Mouse (Mus musculus): ENCODE results near the gene March9.

March9 gene

GRCm38 (mm10) chr10:127059968-127060916, at the start of gene March9:
March9 (minus strand) TSS chr10:127060184.
- in situ Hi-C loops (cut with MboI, MseI): no loop called here

GRCm38 (mm10) chr10:127108262-127108583, 48.2 kb upstream of the March9 start:
- in situ Hi-C loops (cut with MboI, MseI): no loop called here

DNA sequence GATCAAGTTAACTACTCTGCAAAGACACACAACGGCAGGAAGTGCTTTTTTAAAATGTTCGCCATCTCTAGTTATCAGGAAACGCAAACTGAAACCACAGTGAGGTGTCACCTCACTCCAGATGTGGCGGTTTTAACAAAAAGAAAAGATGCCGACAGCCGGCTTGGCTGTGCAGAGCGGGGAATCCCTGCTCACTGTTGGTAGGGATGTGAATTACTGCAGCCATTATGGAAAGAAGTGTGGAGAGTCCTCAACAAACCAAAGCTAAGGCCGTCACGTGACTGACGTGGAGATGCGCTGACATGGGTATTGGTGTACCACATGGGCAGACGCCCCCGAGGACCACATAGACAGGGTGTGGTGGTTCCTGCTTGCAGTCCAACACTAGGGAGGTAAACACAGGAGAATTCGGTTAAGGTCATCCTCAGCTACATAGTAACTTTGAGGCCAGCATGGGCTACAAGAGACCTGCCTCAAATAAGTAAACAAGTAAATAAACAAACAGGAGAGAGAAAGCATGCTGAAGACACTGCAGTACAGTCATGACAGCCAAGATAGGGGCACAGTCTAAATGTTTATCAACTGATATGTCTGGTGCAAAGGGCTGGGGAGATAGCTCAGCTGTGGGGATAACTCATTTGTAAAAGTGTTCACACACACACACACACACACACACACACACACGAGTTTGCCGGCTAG, 47.7 kb upstream of the March9 start:
- in situ Hi-C loops (cut with MboI, MseI): no loop called here

DNA sequence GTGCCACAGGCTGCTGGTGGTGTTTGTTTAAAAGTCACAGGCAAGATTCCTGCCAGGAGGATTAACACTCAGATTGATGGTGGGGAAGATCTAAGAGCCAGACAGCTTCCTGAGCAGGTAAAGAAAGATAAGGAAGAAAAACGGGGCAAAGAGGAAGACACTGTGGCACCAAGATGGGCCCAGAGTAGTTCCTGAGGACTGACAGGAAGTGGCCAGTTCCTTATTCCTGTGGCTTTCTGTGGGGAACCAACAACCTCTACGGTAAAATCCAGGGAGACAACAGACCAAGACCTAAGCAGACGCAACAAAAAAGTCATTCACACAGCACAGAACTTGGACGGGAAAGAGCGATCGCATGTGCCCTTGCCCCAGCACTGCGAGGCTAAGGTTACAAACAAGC, 43.6 kb upstream of the March9 start:
- in situ Hi-C loops (cut with MboI, MseI): no loop called here

DNA sequence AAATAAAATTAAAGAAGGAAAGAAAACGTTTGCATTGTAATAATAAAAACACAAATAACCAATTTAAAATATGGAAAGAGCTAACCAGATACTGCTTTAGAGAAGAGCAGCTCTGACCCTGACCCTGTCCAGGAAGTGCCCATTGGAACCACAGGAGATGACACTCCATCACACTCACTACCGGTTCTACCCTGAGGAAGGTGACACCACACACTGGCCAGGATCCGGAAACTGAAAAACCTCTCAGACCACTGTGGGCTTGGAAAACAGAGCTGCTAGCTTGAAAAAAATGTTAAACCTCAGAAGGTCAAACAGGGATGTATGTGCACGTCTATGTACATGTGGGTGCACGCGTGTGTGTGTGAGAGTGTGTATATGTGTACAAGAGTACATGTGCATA, 41.2 kb upstream of the March9 start:
- in situ Hi-C loops (cut with MboI, MseI): no loop called here

DNA sequence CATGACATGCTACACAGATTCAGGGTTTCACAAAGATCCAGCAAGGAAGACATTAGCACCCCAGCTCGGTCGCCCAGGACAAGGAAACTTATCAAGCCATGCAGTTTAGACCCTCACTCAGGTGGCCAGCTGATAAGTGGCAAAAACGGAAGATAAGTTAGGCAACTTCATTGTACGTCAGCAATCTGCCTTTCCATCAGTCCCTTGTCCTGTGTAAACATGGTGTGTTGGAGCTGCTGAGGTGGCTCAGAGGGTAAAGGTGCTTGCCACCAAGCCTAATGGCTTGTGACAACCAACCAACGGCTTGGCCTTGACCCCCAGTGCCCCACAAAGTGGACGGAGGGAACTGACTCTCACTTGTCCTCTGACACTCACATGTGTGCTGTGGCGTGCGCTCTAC, 40.4 kb upstream of the March9 start:
- in situ Hi-C loops (cut with MboI, MseI): no loop called here

GRCm38 (mm10) chr10:127099868-127100267, 39.9 kb upstream of the March9 start:
- in situ Hi-C loops (cut with MboI, MseI): loop anchor here (10.0 kb wide), 1 partner anchor 765 kb away; the partner anchor contains the start of gene Rdh16f2

- in situ Hi-C loops (cut with MboI, MseI): loop anchor here (10.0 kb wide), 1 partner anchor 766 kb away; the partner anchor contains the start of gene Rdh16f2
Measured at GRCm38 (mm10) chr10:127099191-127099590, 39.2 kb upstream of the March9 start.

- in situ Hi-C loops (cut with MboI, MseI): loop anchor here (10.0 kb wide), 1 partner anchor 766 kb away; the partner anchor contains the start of gene Rdh16f2
Measured at GRCm38 (mm10) chr10:127098514-127098913, 38.5 kb upstream of the March9 start.

- in situ Hi-C loops (cut with MboI, MseI): loop anchor here (10.0 kb wide), 1 partner anchor 770 kb away; the partner anchor contains the start of gene Rdh16f2
Measured at GRCm38 (mm10) chr10:127094382-127094802, 34.4 kb upstream of the March9 start.

- in situ Hi-C loops (cut with MboI, MseI): loop anchor here (10.0 kb wide), 1 partner anchor 772 kb away; the partner anchor contains the start of gene Rdh16f2
Measured at GRCm38 (mm10) chr10:127092742-127093141, 32.8 kb upstream of the March9 start.

DNA sequence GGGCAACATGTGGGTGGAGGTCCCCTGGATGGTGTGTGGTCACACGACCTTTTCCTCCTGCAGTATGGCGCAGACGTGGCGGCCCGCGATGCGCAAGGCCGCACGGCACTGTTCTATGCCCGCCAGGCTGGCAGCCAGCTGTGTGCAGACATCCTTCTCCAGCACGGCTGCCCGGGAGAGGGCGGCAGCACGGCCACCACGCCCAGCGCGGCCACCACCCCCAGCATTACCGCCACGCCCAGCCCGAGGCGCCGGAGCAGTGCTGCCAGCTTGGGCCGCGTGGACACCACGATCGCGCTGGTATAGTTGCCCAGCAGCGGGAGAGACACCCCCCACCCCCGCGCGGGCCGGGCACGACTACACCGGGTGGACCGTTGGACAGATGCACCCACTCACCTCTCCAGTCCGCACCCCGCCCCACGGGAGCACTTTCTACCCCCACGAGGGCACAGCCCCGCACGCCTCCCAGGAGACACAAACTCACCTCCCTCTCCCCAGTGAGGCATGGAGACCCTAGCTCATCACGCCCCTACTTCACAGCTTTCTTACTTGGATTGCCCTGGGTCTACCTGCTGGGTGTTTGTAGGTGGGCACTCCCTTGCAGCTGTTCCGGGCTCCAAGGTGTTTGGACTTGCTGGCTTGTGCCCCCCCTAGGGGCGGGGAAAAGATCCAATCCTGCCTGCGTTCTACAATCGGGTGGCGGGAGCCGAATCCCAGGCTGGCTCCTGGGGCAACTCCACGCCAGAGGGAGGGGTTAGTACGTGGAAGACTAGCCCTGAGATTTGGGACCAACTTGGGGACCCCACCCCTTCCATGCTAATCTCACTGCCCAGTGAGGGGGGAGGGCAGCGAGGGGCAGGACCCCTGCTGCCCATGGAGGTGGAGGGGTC, 31.8 kb upstream of the March9 start:
- in situ Hi-C loops (cut with MboI, MseI): loop anchor here (10.0 kb wide), 1 partner anchor 773 kb away; the partner anchor contains the start of gene Rdh16f2

GRCm38 (mm10) chr10:127090560-127091411, 30.8 kb upstream of the March9 start:
- in situ Hi-C loops (cut with MboI, MseI): loop anchor here (10.0 kb wide), 1 partner anchor 774 kb away; the partner anchor contains the start of gene Rdh16f2

DNA sequence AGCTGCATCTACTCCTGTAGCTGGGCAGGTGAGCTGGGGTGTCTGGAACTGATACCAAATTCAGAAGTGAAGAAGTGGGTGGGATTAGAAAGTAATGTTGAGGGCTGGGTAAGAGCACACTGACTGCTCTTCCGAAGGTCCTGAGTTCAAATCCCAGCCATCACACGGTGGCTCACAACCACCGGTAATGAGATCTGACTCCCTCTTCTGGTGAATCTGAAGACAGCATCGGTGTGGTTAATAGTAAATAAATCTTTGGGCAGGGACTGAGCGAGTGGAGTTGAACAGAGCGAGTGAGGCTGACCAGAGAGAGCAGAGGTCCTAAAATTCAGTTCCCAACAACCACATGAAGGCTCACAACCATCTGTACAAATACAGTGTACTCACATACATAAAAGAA, 25.6 kb upstream of the March9 start:
- in situ Hi-C loops (cut with MboI, MseI): no loop called here

GRCm38 (mm10) chr10:127085052-127085451, 25.1 kb upstream of the March9 start:
- in situ Hi-C loops (cut with MboI, MseI): no loop called here

DNA sequence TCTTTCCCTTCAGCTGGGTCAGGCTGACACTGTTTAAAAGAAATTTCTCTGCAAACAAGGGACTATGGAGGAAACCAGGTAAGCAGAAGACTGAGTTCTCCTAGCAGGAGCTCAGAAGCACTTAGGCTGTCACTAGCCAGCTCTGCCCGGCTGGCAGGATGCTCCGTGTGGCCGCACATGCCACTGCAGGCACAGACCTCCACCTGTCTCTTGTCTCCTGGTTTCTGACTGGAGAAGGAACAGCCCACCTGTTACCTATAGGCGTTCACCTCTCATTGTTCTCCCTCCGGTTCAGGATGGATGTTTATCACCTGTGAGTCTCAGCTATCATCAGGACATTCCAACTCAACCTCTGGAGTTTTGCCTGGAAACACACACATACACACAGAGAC, 23.9 kb upstream of the March9 start:
- in situ Hi-C loops (cut with MboI, MseI): no loop called here

DNA sequence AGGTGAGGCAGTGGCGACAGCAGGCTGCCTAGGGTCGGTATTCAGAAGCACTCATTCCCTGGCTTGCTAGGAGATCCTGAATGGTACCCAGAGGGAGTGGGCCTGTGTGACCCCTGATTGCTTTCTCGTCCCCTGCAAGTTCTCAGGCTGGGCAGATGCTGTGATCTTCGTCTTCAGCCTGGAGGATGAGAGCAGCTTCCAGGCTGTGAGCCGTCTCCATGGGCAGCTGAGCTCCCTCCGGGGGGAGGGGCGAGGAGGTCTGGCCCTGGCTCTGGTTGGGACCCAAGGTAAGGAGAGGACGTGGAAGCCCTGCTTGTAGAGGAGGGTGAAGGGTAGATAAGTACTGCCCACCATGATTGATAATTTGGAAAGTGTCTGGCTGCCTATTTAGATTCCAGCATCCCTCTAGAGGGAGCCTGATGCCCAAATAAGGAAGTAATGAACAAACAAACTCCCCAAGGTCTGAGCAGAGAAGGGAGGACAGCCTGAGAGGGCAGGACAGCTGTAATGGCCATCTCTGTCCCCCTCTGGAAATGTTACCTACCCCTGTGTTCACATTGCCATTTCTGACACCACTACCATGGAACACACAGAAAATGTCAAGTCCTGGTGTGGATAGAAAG, 23.4 kb upstream of the March9 start:
- in situ Hi-C loops (cut with MboI, MseI): no loop called here

GRCm38 (mm10) chr10:127081996-127082620, 22.1 kb upstream of the March9 start:
- in situ Hi-C loops (cut with MboI, MseI): no loop called here
